Mouse (Mus musculus) ES-Bruce4 (cell line): Measurements from ENCODE around the gene Ddx5. TPM values are rescaled to one million over a fixed set of nuclear protein-coding genes. Genes with fewer than 3 reads are reported as not detected.
"Not testable (repeated sequence)": the region's sequence is repeated elsewhere in the genome, so short reads cannot be mapped to it uniquely, and the experiment has no call there.

Experiments
- H3K27ac ChIP-seq: 2 replicates; pipeline ENCODE4 v1.5.1; 2012; ENCODE audit warnings: low read length, inconsistent platforms; ENCODE audit not compliant: insufficient read depth
- H3K27me3 ChIP-seq: 2 replicates; pipeline ENCODE4 v1.6.1; 2012; ENCODE audit warnings: mild to moderate bottlenecking, low read length, inconsistent platforms; ENCODE audit not compliant: control insufficient read depth, poor library complexity, insufficient read depth, severe bottlenecking
- H3K36me3 ChIP-seq: 2 replicates; pipeline ENCODE4 v1.6.1; 2012; ENCODE audit warnings: inconsistent platforms, mild to moderate bottlenecking, low read length, moderate library complexity; ENCODE audit not compliant: control insufficient read depth, poor library complexity, insufficient read depth, severe bottlenecking
- H3K4me1 ChIP-seq: one replicate; pipeline ENCODE4 v1.8.1; 2011; ENCODE audit warnings: low read length; ENCODE audit not compliant: control insufficient read depth, insufficient read depth
- H3K4me3 ChIP-seq: 2 replicates; pipeline ENCODE4 v1.5.1; 2011; ENCODE audit warnings: low read depth, mild to moderate bottlenecking, low read length
- H3K9ac ChIP-seq: 2 replicates; pipeline ENCODE4 v1.6.1; 2012; ENCODE audit warnings: low read depth, mild to moderate bottlenecking, inconsistent platforms; ENCODE audit not compliant: poor library complexity, severe bottlenecking
- H3K9me3 ChIP-seq: replicated peaks from 2 replicates; pipeline ENCODE4 v1.6.1; 2012; ENCODE audit warnings: mild to moderate bottlenecking, low read length, inconsistent platforms; ENCODE audit not compliant: control insufficient read depth, poor library complexity, insufficient read depth, severe bottlenecking
- CTCF ChIP-seq: IDR thresholded peaks from one replicate; pipeline ENCODE4 v1.8.1; 2011; ENCODE audit warnings: low read depth, low read length
- EP300 ChIP-seq: IDR thresholded peaks from 2 replicates; pipeline ENCODE4 v1.6.1; 2011; ENCODE audit warnings: low read depth, low read length; ENCODE audit not compliant: insufficient read depth
- POLR2A ChIP-seq: IDR thresholded peaks from one replicate; pipeline ENCODE4 v1.8.1; 2011; ENCODE audit warnings: low read length; ENCODE audit not compliant: insufficient read depth
- polyA plus RNA-seq: library from polyadenylated mRNA; stranded (reverse); fragments of >200 nt; gene quantifications from 2 replicates; pipeline ENCODE4 v1.2.4, GENCODE M21; 2011; ENCODE audit warnings: low read depth; ENCODE audit not compliant: missing spikeins, insufficient read depth, insufficient read length

Gene Ddx5
- polyA plus RNA-seq, 1 experiment: 946 TPM

GRCm38 (mm10) chr11:106752103-106752502, 36.9 kb downstream of the Ddx5 start:
- TF ChIP-seq CTCF (no peak), EP300 (no peak)
- Histone ChIP-seq H3K4me1 (no peaks in the 10 kb centered on the region), H3K27me3 (no peaks in the 10 kb centered on the region), H3K9ac (no peak overlapping the region), H3K27ac (no peak overlapping the region), H3K9me3 (peaks cover 5% of the 10 kb centered on the region; the same call in 1 of the 2 replicates), H3K4me3 (no peak overlapping the region), H3K36me3 (no peaks in the 10 kb centered on the region)

DNA sequence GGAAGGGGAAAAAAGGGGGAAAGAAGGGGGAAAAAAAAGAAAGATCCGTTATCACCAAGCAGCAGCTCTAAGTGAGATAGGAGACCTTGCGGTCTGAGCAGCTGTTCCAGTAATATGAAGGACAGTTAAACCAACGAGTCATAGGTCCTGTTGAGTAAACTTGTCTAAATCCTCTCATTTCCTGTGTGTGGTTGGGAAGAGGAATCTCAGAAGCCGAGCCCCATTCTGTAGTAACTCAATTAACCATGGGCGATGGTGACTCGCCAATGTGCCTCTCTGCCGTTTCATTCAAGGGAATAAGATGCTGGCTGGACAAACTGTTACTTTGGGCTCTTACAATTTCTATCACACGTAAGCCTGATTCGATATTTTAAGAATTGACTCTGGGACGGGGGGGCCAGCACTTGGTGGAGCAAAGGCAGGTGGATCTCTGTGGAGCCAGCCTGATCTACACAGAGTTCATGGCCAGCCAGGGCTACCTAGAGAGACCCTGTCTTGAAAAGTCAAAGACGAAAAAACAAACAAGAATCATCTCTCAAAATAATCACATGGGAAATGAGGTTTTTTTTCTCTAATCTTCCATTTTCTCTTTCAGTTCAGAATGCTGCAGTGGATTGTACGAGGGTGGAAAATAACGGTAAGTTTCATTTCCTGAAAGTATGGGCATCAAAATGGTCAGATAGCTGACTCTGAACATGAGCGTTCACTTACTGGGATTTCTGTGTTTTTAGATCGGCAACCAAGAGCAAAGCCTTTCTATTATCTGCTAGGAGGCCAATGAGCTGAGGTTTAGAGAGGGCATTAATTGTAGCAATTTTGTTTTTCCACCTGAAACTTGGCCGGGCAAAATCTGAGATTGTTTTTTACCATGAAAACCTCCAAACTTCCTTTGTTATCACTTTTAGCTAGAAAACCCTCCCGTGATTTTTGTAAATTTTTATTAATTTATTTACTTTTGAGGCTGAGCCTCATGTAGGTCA, 37.7 kb downstream of the Ddx5 start, which contains the start of gene Milr1:
TSS of gene Milr1 (plus strand) at position 188 of the 980 bp plus-strand sequence.
- no peak for TF ChIP-seq CTCF
- TF ChIP-seq POLR2A: no peak
- no peak for TF ChIP-seq EP300
- H3K4me1 ChIP-seq: no peaks in the 10 kb centered on the region
- H3K9ac ChIP-seq: no peak within 1 kb of the TSS
- H3K4me3 ChIP-seq: no peak within 1 kb of the TSS
- peaks cover 6% of the 10 kb centered on the region; the same call in 1 of the 2 replicates for H3K9me3 ChIP-seq
- H3K27me3 ChIP-seq: no peaks in the 10 kb centered on the region
- H3K27ac ChIP-seq: no peak within 1 kb of the TSS
- no peaks in the 10 kb centered on the region for H3K36me3 ChIP-seq

GRCm38 (mm10) chr11:106750121-106750751, 38.7 kb downstream of the Ddx5 start, which contains the start of gene Pecam1:
Gene Pecam1, minus strand, starts transcription at chr11:106750628.
- no peaks in the 10 kb centered on the region for H3K4me1 ChIP-seq
- H3K4me3 ChIP-seq: no peak within 1 kb of the TSS
- H3K9ac ChIP-seq: no peak within 1 kb of the TSS
- no peak within 1 kb of the TSS for H3K27ac ChIP-seq
- no peak for TF ChIP-seq EP300
- no peak for TF ChIP-seq CTCF
- TF ChIP-seq POLR2A: no peak
- no peaks in the 10 kb centered on the region for H3K36me3 ChIP-seq
- peaks cover 6% of the 10 kb centered on the region; the same call in 1 of the 2 replicates for H3K9me3 ChIP-seq
- H3K27me3 ChIP-seq: no peaks in the 10 kb centered on the region

DNA sequence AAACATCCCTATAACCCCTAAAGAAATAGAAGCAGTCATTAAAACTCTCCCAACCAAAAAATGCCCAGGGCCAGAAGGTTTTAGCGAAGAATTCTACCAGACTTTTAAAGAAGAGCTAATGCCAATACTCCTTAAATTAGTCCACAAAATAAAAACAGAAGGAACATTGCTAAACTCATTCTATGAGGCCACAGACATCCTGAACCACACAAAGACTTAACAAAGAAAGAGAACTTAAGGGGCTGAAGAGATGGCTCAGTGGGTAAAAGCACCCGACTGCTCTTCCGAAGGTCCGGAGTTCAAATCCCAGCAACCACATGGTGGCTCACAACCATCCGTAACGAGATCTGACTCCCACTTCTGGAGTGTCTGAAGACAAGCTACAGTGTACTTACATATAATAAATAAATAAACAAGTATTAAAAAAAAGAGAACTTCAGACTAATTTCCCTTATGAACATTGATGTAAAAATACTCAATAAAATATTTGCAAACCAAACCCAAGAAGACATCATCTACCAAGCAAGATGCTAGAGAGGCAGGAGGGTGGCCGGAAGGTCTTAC, 39.3 kb downstream of the Ddx5 start:
- H3K9me3 ChIP-seq, H3K27ac ChIP-seq, H3K36me3 ChIP-seq, H3K27me3 ChIP-seq, H3K9ac ChIP-seq, H3K4me3 ChIP-seq, H3K4me1 ChIP-seq: not testable (repeated sequence)

GRCm38 (mm10) chr11:106744949-106745348, 44.0 kb downstream of the Ddx5 start:
- H3K4me3 ChIP-seq: no peak overlapping the region
- H3K9me3 ChIP-seq: peaks cover 6% of the 10 kb centered on the region; the same call in 1 of the 2 replicates
- no peak overlapping the region for H3K27ac ChIP-seq
- H3K27me3 ChIP-seq: no peaks in the 10 kb centered on the region
- no peaks in the 10 kb centered on the region for H3K4me1 ChIP-seq
- no peaks in the 10 kb centered on the region for H3K36me3 ChIP-seq
- H3K9ac ChIP-seq: no peak overlapping the region
- TF ChIP-seq EP300: no peak
- no peak for TF ChIP-seq POLR2A
- TF ChIP-seq CTCF: no peak

DNA sequence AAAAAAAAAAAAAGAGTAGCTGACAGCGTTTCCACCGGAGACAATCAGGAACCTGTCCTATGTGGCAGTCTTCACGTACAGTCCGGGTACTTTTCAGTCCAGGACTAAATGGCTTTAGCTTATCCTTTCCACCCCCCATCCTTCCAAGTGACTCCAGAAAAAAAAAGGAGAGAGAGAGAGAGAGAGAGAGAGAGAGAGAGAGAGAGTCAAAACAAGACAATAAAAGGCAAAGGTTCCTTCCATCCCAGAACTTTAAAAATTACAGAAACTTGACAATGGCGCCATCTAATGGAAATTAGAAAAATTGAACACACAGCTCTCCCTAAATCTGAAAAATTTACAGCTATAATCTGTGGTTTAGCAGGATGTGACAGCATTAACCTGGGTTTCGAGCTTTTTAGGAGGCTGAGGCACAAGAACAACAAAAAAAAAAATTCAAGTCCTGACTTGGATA, 46.6 kb downstream of the Ddx5 start:
- Histone ChIP-seq H3K27me3 (no peaks in the 10 kb centered on the region), H3K9me3 (peaks cover 4% of the 10 kb centered on the region; the same call in 1 of the 2 replicates), H3K4me1 (no peaks in the 10 kb centered on the region), H3K27ac (no peak overlapping the region), H3K4me3 (no peak overlapping the region), H3K9ac (no peak overlapping the region), H3K36me3 (no peaks in the 10 kb centered on the region)
- TF ChIP-seq EP300 (no peak), CTCF (no peak), POLR2A (no peak)
